Mouse (Mus musculus): ENCODE measurements around the gene Sf3a1. TPM values are rescaled to one million over a fixed set of nuclear protein-coding genes. Genes with fewer than 3 reads are reported as not detected.
A peak's percentile ranks its signal among the peaks of the same experiment; 100 is the strongest.
"Not testable (repeated sequence)": the region's sequence is repeated elsewhere in the genome, so short reads cannot be mapped to it uniquely, and the experiment has no call there.

Sf3a1 gene
- total and polyA plus RNA-seq, 3 experiments = 32.1 to 101 (median 77.0) TPM

DNA sequence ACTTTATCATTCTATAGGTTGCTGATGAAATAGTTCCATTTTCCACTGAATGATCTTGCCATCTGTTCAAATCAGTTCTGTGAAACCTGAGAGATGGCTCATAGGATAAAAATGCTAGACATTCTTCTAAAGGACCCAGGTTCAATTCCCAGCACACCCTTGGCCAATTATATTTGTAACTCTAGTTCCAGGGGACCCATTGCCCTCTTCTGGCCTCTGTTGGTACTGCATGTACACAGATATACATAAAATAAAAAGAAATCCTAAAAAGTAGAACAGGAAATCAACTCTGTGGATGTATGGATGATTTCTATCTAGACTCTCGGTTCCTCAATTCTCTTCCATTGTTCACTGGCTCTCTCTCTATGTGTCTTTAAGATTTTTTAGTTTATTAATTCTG lies 33.1 kb upstream of the Sf3a1 start:
- TF ChIP-seq CTCF (IDR thresholded peaks at IDR 0.05 in 2 of 3, conservative IDR thresholded peaks at IDR 0.05 in 1 of 3; ENCODE audit: control insufficient read depth in 1 of 3, insufficient read depth in 1 of 3, low read depth in 2 of 3, low read length in 3 of 3, poor library complexity in 1 of 3, severe bottlenecking in 1 of 3) (peak; percentile 7 to 64 (median 50); a peak in 4 of 6 replicates), RAD21 (IDR thresholded peaks at IDR 0.05; ENCODE audit: low read depth, low read length) (peak; percentile 52), SMC3 (IDR thresholded peaks at IDR 0.05; ENCODE audit: low read depth, low read length) (peak; percentile 52), JUND (IDR thresholded peaks at IDR 0.05; ENCODE audit: low read depth, low read length) (no peak), ZC3H11A (IDR thresholded peaks at IDR 0.05; ENCODE audit: low read depth, low read length) (peak; percentile 19; the same call in 1 of the 2 replicates)
- Histone ChIP-seq H3K27me3 (ENCODE audit: control insufficient read depth in 1 of 2, insufficient read depth in 2 of 2, low read length in 2 of 2) (no peaks in the 10 kb centered on the region), H3K27ac (ENCODE audit: control insufficient read depth, low read depth, low read length) (no peak overlapping the region), H3K79me2 (ENCODE audit: control insufficient read depth, insufficient read depth, low read length, poor library complexity) (no peaks in the 10 kb centered on the region), H3K4me3 (ENCODE audit: control insufficient read depth in 1 of 2, insufficient read depth in 1 of 2, low read depth in 2 of 2, low read length in 2 of 2) (no peak overlapping the region), H3K9me3 (replicated peaks; ENCODE audit: insufficient read depth, low read length) (no peaks in the 10 kb centered on the region), H3K4me1 (ENCODE audit: control insufficient read depth in 1 of 2, insufficient read depth in 2 of 2, low read length in 2 of 2) (peaks cover 2 to 13% of the 10 kb centered on the region in 2 experiments; a peak in 3 of 4 replicates), H3K9ac (ENCODE audit: control insufficient read depth, low read depth, low read length, poor library complexity, severe bottlenecking) (no peak overlapping the region), H3K36me3 (ENCODE audit: control insufficient read depth in 1 of 2, insufficient read depth in 2 of 2, low read length in 2 of 2) (peaks cover 0 to 10% of the 10 kb centered on the region in 2 experiments; a peak in 2 of 4 replicates)
- peak; percentile 73 for DNase-seq (ENCODE audit: low read depth, low spot score)

- H3K4me1 ChIP-seq (ENCODE audit: control insufficient read depth in 1 of 2, insufficient read depth in 2 of 2, low read length in 2 of 2); H3K27me3 ChIP-seq (ENCODE audit: control insufficient read depth in 1 of 2, insufficient read depth in 2 of 2, low read length in 2 of 2); H3K79me2 ChIP-seq (ENCODE audit: control insufficient read depth, insufficient read depth, low read length, poor library complexity); H3K4me3 ChIP-seq (ENCODE audit: control insufficient read depth in 1 of 2, insufficient read depth in 1 of 2, low read depth in 2 of 2, low read length in 2 of 2); H3K9ac ChIP-seq (ENCODE audit: control insufficient read depth, low read depth, low read length, poor library complexity, severe bottlenecking); H3K9me3 ChIP-seq (replicated peaks; ENCODE audit: insufficient read depth, low read length); H3K36me3 ChIP-seq (ENCODE audit: control insufficient read depth in 1 of 2, insufficient read depth in 2 of 2, low read length in 2 of 2); H3K27ac ChIP-seq (ENCODE audit: control insufficient read depth, low read depth, low read length): not testable (repeated sequence)
- peak; percentile 50 for DNase-seq (ENCODE audit: low read depth, low spot score)
- TF ChIP-seq TCF12 (IDR thresholded peaks at IDR 0.05; ENCODE audit: low read depth, low read length) (peak; percentile 76), GATA1 (IDR thresholded peaks at IDR 0.05; ENCODE audit: low read depth, low read length) (peak; percentile 71), ETS1 (IDR thresholded peaks at IDR 0.05; ENCODE audit: low read depth, low read length) (0 out of 2 replicates have a peak, but pooled peaks have one; percentile 11), SIN3A (IDR thresholded peaks at IDR 0.05; ENCODE audit: low read length) (peak; percentile 50), EP300 (IDR thresholded peaks at IDR 0.05; ENCODE audit: low read depth in 1 of 2, low read length in 2 of 2) (peak; percentile 63 to 72), TAL1 (IDR thresholded peaks at IDR 0.05; ENCODE audit: low read length) (peak; percentile 69)
Measured at GRCm38 (mm10) chr11:4128461-4128860, 31.7 kb upstream of the Sf3a1 start.

GRCm38 (mm10) chr11:4133450-4133849 lies 26.7 kb upstream of the Sf3a1 start:
- Histone ChIP-seq H3K36me3 (ENCODE audit: control insufficient read depth in 1 of 2, insufficient read depth in 2 of 2, low read length in 2 of 2) (peaks cover 0 to 4% of the 10 kb centered on the region in 2 experiments; a peak in 1 of 4 replicates), H3K27ac (ENCODE audit: control insufficient read depth, low read depth, low read length) (no peak overlapping the region), H3K4me3 (ENCODE audit: control insufficient read depth in 1 of 2, insufficient read depth in 1 of 2, low read depth in 2 of 2, low read length in 2 of 2) (no peak overlapping the region), H3K27me3 (ENCODE audit: control insufficient read depth in 1 of 2, insufficient read depth in 2 of 2, low read length in 2 of 2) (no peaks in the 10 kb centered on the region), H3K9me3 (replicated peaks; ENCODE audit: insufficient read depth, low read length) (no peaks in the 10 kb centered on the region), H3K79me2 (ENCODE audit: control insufficient read depth, insufficient read depth, low read length, poor library complexity) (peaks cover 6% of the 10 kb centered on the region), H3K9ac (ENCODE audit: control insufficient read depth, low read depth, low read length, poor library complexity, severe bottlenecking) (no peak overlapping the region), H3K4me1 (ENCODE audit: control insufficient read depth in 1 of 2, insufficient read depth in 2 of 2, low read length in 2 of 2) (peaks cover 5 to 10% of the 10 kb centered on the region in 2 experiments; a peak in 3 of 4 replicates)
- TF ChIP-seq ETS1 (IDR thresholded peaks at IDR 0.05; ENCODE audit: low read depth, low read length) = no peak
- TF ChIP-seq MAX (IDR thresholded peaks at IDR 0.05; ENCODE audit: low read length) = 0 out of 2 replicates have a peak, but pooled peaks have one; percentile 23
- no peak for TF ChIP-seq SIN3A (IDR thresholded peaks at IDR 0.05; ENCODE audit: low read length)
- peak; percentile 83 for TF ChIP-seq RAD21 (IDR thresholded peaks at IDR 0.05; ENCODE audit: low read depth, low read length)
- peak; percentile 46; the same call in 1 of the 2 replicates for TF ChIP-seq HCFC1 (IDR thresholded peaks at IDR 0.05; ENCODE audit: low read depth, low read length)
- no peak for TF ChIP-seq USF2 (IDR thresholded peaks at IDR 0.05; ENCODE audit: borderline replicate concordance in 1 of 2, insufficient read depth in 1 of 2, low read depth in 1 of 2, low read length in 2 of 2)
- TF ChIP-seq MYC (IDR thresholded peaks at IDR 0.05; ENCODE audit: low read depth, low read length) = peak; percentile 72; the same call in 1 of the 2 replicates
- peak; percentile 85 for TF ChIP-seq SMC3 (IDR thresholded peaks at IDR 0.05; ENCODE audit: low read depth, low read length)
- TF ChIP-seq ZC3H11A (IDR thresholded peaks at IDR 0.05; ENCODE audit: low read depth, low read length) = peak; percentile 79
- TF ChIP-seq CTCF (IDR thresholded peaks at IDR 0.05 in 2 of 3, conservative IDR thresholded peaks at IDR 0.05 in 1 of 3; ENCODE audit: control insufficient read depth in 1 of 3, insufficient read depth in 1 of 3, low read depth in 2 of 3, low read length in 3 of 3, poor library complexity in 1 of 3, severe bottlenecking in 1 of 3) = peak; percentile 87 to 94 (median 91)
- peak; percentile 86 for DNase-seq (ENCODE audit: low read depth, low spot score)
